Mouse (Mus musculus) brain, embryonic 14.5 days (tissue): ENCODE measurements around the gene Sox2.

Experiments used
- CTCF ChIP-seq: fragments of 200-500 bp; IDR thresholded peaks from 2 replicates; pipeline ENCODE4 v1.5.1; 2012; ENCODE audit warnings: inconsistent platforms, mild to moderate bottlenecking, moderate library complexity, borderline replicate concordance; ENCODE audit not compliant: insufficient read depth, insufficient read length; ENCODE audit errors: extremely low read depth
- POLR2A ChIP-seq: fragments of 200-500 bp; IDR thresholded peaks from 2 replicates; pipeline ENCODE4 v1.6.1; 2012; ENCODE audit warnings: mild to moderate bottlenecking, inconsistent platforms, borderline replicate concordance; ENCODE audit not compliant: poor library complexity, insufficient read depth, insufficient read length, severe bottlenecking; ENCODE audit errors: extremely low read depth

GRCm38 (mm10) chr3:34667881-34668817 lies 17.9 kb downstream of the Sox2 start:
- TF ChIP-seq CTCF, result no peak
- no peak for TF ChIP-seq POLR2A
